Mouse (Mus musculus) brain, embryonic 14.5 days (tissue): ENCODE results near the gene Tk1.

Experiments used
- CTCF ChIP-seq: fragments of 200-500 bp; IDR thresholded peaks from 2 replicates; pipeline ENCODE4 v1.5.1; 2012; ENCODE audit warnings: inconsistent platforms, mild to moderate bottlenecking, moderate library complexity, borderline replicate concordance; ENCODE audit not compliant: insufficient read depth, insufficient read length; ENCODE audit errors: extremely low read depth
- POLR2A ChIP-seq: fragments of 200-500 bp; IDR thresholded peaks from 2 replicates; pipeline ENCODE4 v1.6.1; 2012; ENCODE audit warnings: mild to moderate bottlenecking, inconsistent platforms, borderline replicate concordance; ENCODE audit not compliant: poor library complexity, insufficient read depth, insufficient read length, severe bottlenecking; ENCODE audit errors: extremely low read depth

- TF ChIP-seq POLR2A (no peak), CTCF (no peak)
Measured at GRCm38 (mm10) chr11:117797511-117798159, 28.3 kb downstream of the Tk1 start, which contains the start of gene 6030468B19Rik.
